Mouse (Mus musculus) olfactory bulb, adult 2 months (tissue): ENCODE measurements at regions not wholly inside any gene's neighbourhood (a gene's known extent, or its start where the extent isn't known, plus 50 kb on each side); places are given as distances from the start of the nearest gene placed in this dataset.

ENCODE experiments used
- CTCF ChIP-seq: fragments of 200-500 bp; IDR thresholded peaks from 2 replicates; pipeline ENCODE4 v1.5.1; 2012; ENCODE audit warnings: low read depth, mild to moderate bottlenecking, low read length, moderate library complexity; ENCODE audit not compliant: insufficient read depth
- POLR2A ChIP-seq: fragments of 200-500 bp; IDR thresholded peaks from 2 replicates; pipeline ENCODE4 v1.6.1; 2012; ENCODE audit warnings: mild to moderate bottlenecking, low read depth, low read length, moderate library complexity; ENCODE audit not compliant: insufficient read depth

DNA sequence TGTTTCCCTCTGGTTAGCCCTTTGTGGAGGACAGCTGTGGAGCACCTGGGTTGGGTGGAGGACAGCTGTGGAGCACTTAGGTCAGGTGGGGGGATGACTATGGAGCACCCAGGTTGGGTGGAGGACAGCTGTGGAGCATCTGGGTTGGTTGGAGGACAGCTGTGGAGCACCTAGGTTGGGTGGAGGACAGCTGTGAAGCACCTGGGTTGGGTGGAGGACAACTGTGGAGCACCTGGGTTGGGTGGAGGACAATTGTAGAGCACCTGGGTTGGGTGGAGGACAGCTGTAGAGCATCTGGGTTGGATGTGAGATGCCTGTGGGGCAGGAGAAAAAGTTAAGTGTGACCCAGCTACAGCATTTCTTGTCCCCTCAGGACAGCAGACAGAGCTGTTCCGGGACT is 77.1 kb upstream of the Mrps10 start:
- TF ChIP-seq CTCF (no peak), POLR2A (no peak)
